18 mouse cellular contexts compared by ENCODE assay signal in the genomic region with DNA sequence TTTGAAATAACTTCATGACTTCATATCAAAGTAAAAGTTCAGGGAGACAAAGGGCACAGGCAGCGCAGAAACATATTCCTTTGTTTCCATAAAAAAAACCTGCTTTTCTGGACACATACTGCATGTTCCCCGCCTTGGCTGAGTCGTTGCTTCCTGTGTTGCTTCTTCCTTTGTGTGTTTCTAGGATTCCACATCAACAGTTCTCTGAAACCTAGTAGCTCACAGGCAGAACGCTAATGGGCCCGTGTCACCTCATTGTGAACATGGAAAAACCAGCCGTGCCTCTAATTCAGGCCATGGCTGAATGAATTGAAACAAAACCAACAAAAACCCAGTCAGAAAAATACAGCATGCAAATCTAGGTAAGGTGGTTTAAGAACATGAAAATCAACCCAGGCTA.
DNase-seq lines count a peak whose midpoint lies in the region; ATAC-seq and TF ChIP-seq lines count a peak whose summit lies in the region.
"Had no signal": no experiment of that assay in that cellular context is flagged by ENCODE, and none has a peak within 500 bp of the region (broad histone marks: within the 10 kb centered on the region; RNA-seq: fewer than 3 reads in every experiment).

No protein-coding gene starts in this region.

- 14% methylated on average over 6 of the region's 6 CpGs for WGBS in cerebellum, adult 2 months
- WGBS in forebrain, postnatal 0 days, result 18% methylated on average over 6 of the region's 6 CpGs
- WGBS in midbrain, embryonic 16.5 days, result 38% methylated on average over 6 of the region's 6 CpGs
- WGBS in lung, adult 2 months, result 59% methylated on average over 6 of the region's 6 CpGs

- H3K27me3 ChIP-seq in cerebellum, adult 2 months (ENCODE audit: control insufficient read depth, insufficient read depth, low read length), result no peaks in the 10 kb centered on the region
- H3K27me3 ChIP-seq in forebrain, postnatal 0 days (ENCODE audit: insufficient read depth, low read length), result no peaks in the 10 kb centered on the region
- H3K27me3 ChIP-seq in midbrain, embryonic 16.5 days (ENCODE audit: control insufficient read depth, insufficient read depth, low read depth, low read length), result no peaks in the 10 kb centered on the region
- H3K27me3 ChIP-seq: embryonic facial prominence, embryonic 13.5 days had no signal

- no peak for TF ChIP-seq CTCF in cerebellum, adult 2 months (IDR thresholded peaks at IDR 0.05; ENCODE audit: borderline replicate concordance, insufficient read depth, low read depth, low read length)
- no peak for TF ChIP-seq CTCF in forebrain, postnatal 0 days (IDR thresholded peaks at IDR 0.05; ENCODE audit: low read depth)
- TF ChIP-seq CTCF in lung, adult 2 months (IDR thresholded peaks at IDR 0.05; ENCODE audit: insufficient read depth, low read length), result no peak

- H3K4me1 ChIP-seq in cerebellum, adult 2 months (ENCODE audit: control insufficient read depth, insufficient read depth, low read length), result peaks cover 12% of the 10 kb centered on the region; the same call in 1 of the 2 replicates
- no peaks in the 10 kb centered on the region for H3K4me1 ChIP-seq in forebrain, postnatal 0 days (ENCODE audit: insufficient read depth)
- H3K4me1 ChIP-seq in midbrain, embryonic 16.5 days (ENCODE audit: control insufficient read depth, insufficient read depth, low read length), result peaks cover 9% of the 10 kb centered on the region
- H3K4me1 ChIP-seq in lung, adult 2 months (ENCODE audit: control insufficient read depth, insufficient read depth, low read length), result no peaks in the 10 kb centered on the region
- H3K4me1 ChIP-seq: embryonic facial prominence, embryonic 13.5 days had no signal

- no peaks in the 10 kb centered on the region for H3K36me3 ChIP-seq in forebrain, postnatal 0 days (ENCODE audit: insufficient read depth)
- no peaks in the 10 kb centered on the region for H3K36me3 ChIP-seq in midbrain, embryonic 16.5 days (ENCODE audit: control insufficient read depth, insufficient read depth, low read length)
- H3K36me3 ChIP-seq: embryonic facial prominence, embryonic 13.5 days had no signal

- no peaks in the 10 kb centered on the region for H3K9me3 ChIP-seq in forebrain, postnatal 0 days (ENCODE audit: low read length)
- no peaks in the 10 kb centered on the region for H3K9me3 ChIP-seq in midbrain, embryonic 16.5 days (replicated peaks; ENCODE audit: control insufficient read depth, low read length, poor library complexity, severe bottlenecking)
- H3K9me3 ChIP-seq: embryonic facial prominence, embryonic 13.5 days had no signal

- no peak overlapping the region for H3K4me2 ChIP-seq in forebrain, postnatal 0 days (ENCODE audit: low read depth)
- H3K4me2 ChIP-seq in midbrain, embryonic 16.5 days (ENCODE audit: low read length), result no peak overlapping the region
- H3K4me2 ChIP-seq: embryonic facial prominence, embryonic 13.5 days; heart, embryonic 11.5 days; lung, embryonic 14.5 days had no signal

- ATAC-seq in forebrain, postnatal 0 days, result peak; percentile 25; the same call in 1 of the 2 replicates
- peak; percentile 21; the same call in 1 of the 2 replicates for ATAC-seq in midbrain, embryonic 16.5 days

- no peak overlapping the region for H3K4me3 ChIP-seq in cerebellum, adult 2 months (replicated peaks; ENCODE audit: insufficient read depth, low read depth, low read length)
- no peak overlapping the region for H3K4me3 ChIP-seq in forebrain, postnatal 0 days (ENCODE audit: low read depth, low read length)
- no peak overlapping the region for H3K4me3 ChIP-seq in midbrain, embryonic 16.5 days (ENCODE audit: low read depth, low read length)
- no peak overlapping the region for H3K4me3 ChIP-seq in lung, adult 2 months (replicated peaks; ENCODE audit: extremely low read depth, low read depth, low read length)
- H3K4me3 ChIP-seq: embryonic facial prominence, embryonic 13.5 days had no signal

- H3K27ac ChIP-seq in cerebellum, adult 2 months (ENCODE audit: insufficient read depth, low read length), result peak overlapping the region; percentile 61; the same call in 1 of the 2 replicates
- 0 out of 2 replicates have a peak overlapping the region, but pooled peaks have one; percentile 17 for H3K27ac ChIP-seq in forebrain, postnatal 0 days (ENCODE audit: low read depth, low read length)
- peak overlapping the region; percentile 54 for H3K27ac ChIP-seq in midbrain, embryonic 16.5 days (ENCODE audit: low read length)
- H3K27ac ChIP-seq: embryonic facial prominence, embryonic 13.5 days; macrophage had no signal

- no peak for DNase-seq in cerebellum, adult 2 months
- no peak for DNase-seq in cerebellum, adult 8-10 months
- peak; percentile 54 for DNase-seq in Muller cell, postnatal 12 days (ENCODE audit: inconsistent ontology term)
- DNase-seq in forebrain, postnatal 0 days, result peak; percentile 43
- no peak for DNase-seq in MN1 (ENCODE audit: low spot score)
- no peak for DNase-seq in lung, adult 2 months
- no peak for DNase-seq in thymus, postnatal 4 days
- DNase-seq: gastrocnemius, postnatal 25 days; heart, postnatal 36 days; kidney, adult 11 months; kidney, postnatal 10 days; layer of hippocampus, adult 9-11 months; liver; lung, embryonic 14.5 days had no signal

- H3K9ac ChIP-seq in forebrain, postnatal 0 days, result no peak overlapping the region
- H3K9ac ChIP-seq in midbrain, embryonic 16.5 days (ENCODE audit: low read depth, low read length), result no peak overlapping the region
- H3K9ac ChIP-seq: embryonic facial prominence, embryonic 13.5 days; lung, embryonic 14.5 days had no signal

- TF ChIP-seq POLR2A in cerebellum, adult 2 months (IDR thresholded peaks at IDR 0.05; ENCODE audit: borderline replicate concordance, insufficient read depth, low read length), result no peak
- TF ChIP-seq POLR2A in lung, adult 2 months (IDR thresholded peaks at IDR 0.05; ENCODE audit: borderline replicate concordance, extremely low read depth, low read depth, low read length), result no peak

Comparison
In these comparisons a context has a peak if more than half of its experiments do, and no peak if none do; other contexts are left out.
1. DNase-seq: peak in Muller cell, postnatal 12 days (single experiment) and forebrain, postnatal 0 days (single experiment); none in cerebellum, adult 2 months (0 of 2), cerebellum, adult 8-10 months (single experiment), MN1 (single experiment), lung, adult 2 months (single experiment) and thymus, postnatal 4 days (single experiment).
2. Peak in every context shown above with its lines, with median percentiles within 50 percentile points of each other: H3K27ac ChIP-seq.